Mouse (Mus musculus): ENCODE results near the gene Abcg3.

GRCm38 (mm10) chr5:104986706-104987105, 4.2 kb upstream of the Abcg3 start:
- TF ChIP-seq POLR2A (IDR thresholded peaks at IDR 0.05; ENCODE audit: control insufficient read depth, low read depth, low read length) = no peak
- TF ChIP-seq CTCF (IDR thresholded peaks at IDR 0.05; ENCODE audit: control insufficient read depth, insufficient read depth, insufficient replicate concordance, low read depth, low read length) = no peak

Measured in testis, adult 2 months (tissue).